Mouse (Mus musculus): ENCODE results near the gene Fam78b.

Gene Fam78b

GRCm38 (mm10) chr1:167001174-167001843 lies at the start of gene Fam78b:
Gene Fam78b (plus strand): TSS chr1:167001417.
- no peak for DNase-seq (ENCODE audit: low spot score)

GRCm38 (mm10) chr1:166964508-166964907 lies 36.7 kb upstream of the Fam78b start:
- DNase-seq (ENCODE audit: low spot score): peak; percentile 16

GRCm38 (mm10) chr1:166968271-166968670 lies 32.9 kb upstream of the Fam78b start:
- no peak for DNase-seq (ENCODE audit: low spot score)

- no peak for DNase-seq (ENCODE audit: low spot score)
Observed at GRCm38 (mm10) chr1:166973731-166974130, 27.5 kb upstream of the Fam78b start.

- DNase-seq (ENCODE audit: low spot score): no peak
Observed at GRCm38 (mm10) chr1:166978611-166979010, 22.6 kb upstream of the Fam78b start.

- no peak for DNase-seq (ENCODE audit: low spot score)
Observed at GRCm38 (mm10) chr1:166994266-166994665, 7.0 kb upstream of the Fam78b start.

- no peak for DNase-seq (ENCODE audit: low spot score)
Observed at GRCm38 (mm10) chr1:166996250-166996649, 5.0 kb upstream of the Fam78b start.

- DNase-seq (ENCODE audit: low spot score): no peak
Observed at GRCm38 (mm10) chr1:166996811-166997210, 4.4 kb upstream of the Fam78b start.

GRCm38 (mm10) chr1:167000529-167001173 lies 566 bp upstream of the Fam78b start:
- no peak for DNase-seq (ENCODE audit: low spot score)

- DNase-seq (ENCODE audit: low spot score): no peak
Observed at GRCm38 (mm10) chr1:167001844-167002485, 748 bp downstream of the Fam78b start.

- DNase-seq (ENCODE audit: low spot score): no peak
Observed at GRCm38 (mm10) chr1:167002486-167002850, 1.3 kb downstream of the Fam78b start.

GRCm38 (mm10) chr1:167004621-167005020 lies 3.4 kb downstream of the Fam78b start:
- DNase-seq (ENCODE audit: low spot score): no peak

GRCm38 (mm10) chr1:167007341-167007740 lies 6.1 kb downstream of the Fam78b start:
- no peak for DNase-seq (ENCODE audit: low spot score)

- no peak for DNase-seq (ENCODE audit: low spot score)
Observed at GRCm38 (mm10) chr1:167010190-167010589, 9.0 kb downstream of the Fam78b start.

GRCm38 (mm10) chr1:167011301-167011700 lies 10.1 kb downstream of the Fam78b start:
- DNase-seq (ENCODE audit: low spot score): no peak

- DNase-seq (ENCODE audit: low spot score): no peak
Observed at GRCm38 (mm10) chr1:167012616-167013015, 11.4 kb downstream of the Fam78b start.

GRCm38 (mm10) chr1:167013234-167013864 lies 12.1 kb downstream of the Fam78b start:
- no peak for DNase-seq (ENCODE audit: low spot score)

GRCm38 (mm10) chr1:167016269-167016668 lies 15.1 kb downstream of the Fam78b start:
- no peak for DNase-seq (ENCODE audit: low spot score)

GRCm38 (mm10) chr1:167022001-167022424 lies 20.8 kb downstream of the Fam78b start:
- DNase-seq (ENCODE audit: low spot score): no peak

- DNase-seq (ENCODE audit: low spot score): no peak
Observed at GRCm38 (mm10) chr1:167022541-167023121, 21.4 kb downstream of the Fam78b start.

- DNase-seq (ENCODE audit: low spot score): no peak
Observed at GRCm38 (mm10) chr1:167023794-167024193, 22.6 kb downstream of the Fam78b start.

- DNase-seq (ENCODE audit: low spot score): no peak
Observed at GRCm38 (mm10) chr1:167024961-167025360, 23.7 kb downstream of the Fam78b start.

All from adipocyte (in vitro differentiated cells).